Mouse (Mus musculus) ES-E14 (cell line): Measurements from ENCODE around the gene Sfi1. TPM values are rescaled to one million over a fixed set of nuclear protein-coding genes. Genes with fewer than 3 reads are reported as not detected.
"Not testable (repeated sequence)": the region's sequence is repeated elsewhere in the genome, so short reads cannot be mapped to it uniquely, and the experiment has no call there.

Source experiments
- DNase-seq: peaks from one replicate; pipeline ENCODE4 v3.0.0-alpha.2; 2013; ENCODE audit warnings: low read depth, low spot score
- H3K27ac ChIP-seq: 2 replicates; pipeline ENCODE4 v1.5.1; 2012; ENCODE audit warnings: low read depth, mild to moderate bottlenecking, low read length, moderate library complexity, mixed read lengths; ENCODE audit not compliant: poor library complexity, insufficient read depth, severe bottlenecking
- H3K36me3 ChIP-seq: 2 replicates; pipeline ENCODE4 v1.6.1; 2012; ENCODE audit warnings: mild to moderate bottlenecking, low read length, moderate library complexity, mixed read lengths; ENCODE audit not compliant: control insufficient read depth, poor library complexity, insufficient read depth, severe bottlenecking
- H3K4me1 ChIP-seq, 2 experiments: fragments of 150-350 bp in 1 of 2; sonication (generic) in 1 of 2; 2 replicates each; pipeline ENCODE4 v1.6.1; 2012; ENCODE audit warnings: low read length in 2 of 2, mild to moderate bottlenecking in 1 of 2, mixed read lengths in 1 of 2; ENCODE audit not compliant: control insufficient read depth in 2 of 2, insufficient read depth in 2 of 2, poor library complexity in 1 of 2
- H3K4me3 ChIP-seq, 2 experiments: fragments of 150-350 bp in 1 of 2; sonication (generic) in 1 of 2; 2 replicates each; pipeline ENCODE4 v1.5.1; 2012; ENCODE audit warnings: low read length in 2 of 2, low read depth in 1 of 2, mild to moderate bottlenecking in 1 of 2, mixed read lengths in 1 of 2; ENCODE audit not compliant: insufficient read depth in 1 of 2, poor library complexity in 1 of 2, severe bottlenecking in 1 of 2
- H3K9ac ChIP-seq: 2 replicates; pipeline ENCODE4 v1.6.1; 2012; ENCODE audit warnings: low read depth, mild to moderate bottlenecking, low read length, mixed read lengths; ENCODE audit not compliant: poor library complexity, insufficient read depth, severe bottlenecking
- H3K9me3 ChIP-seq: fragments of 150-350 bp; sonication (generic); 2 replicates; pipeline ENCODE4 v1.6.1; 2012; ENCODE audit warnings: low read depth, mild to moderate bottlenecking, low read length; ENCODE audit not compliant: control insufficient read depth, insufficient read depth
- in situ Hi-C, 2 experiments: fragments of 600-800 bp; cut with MboI; formaldehyde crosslinking; loops; one replicate each; pipeline ENCODE4 v1.15.1; 2025; ENCODE audit warnings: low sequenced_read_pairs in 2 of 2, inconsistent platforms in 1 of 2; ENCODE audit not compliant: unreplicated experiment in 2 of 2
- total RNA-seq: library from RNA; depleted of rRNA; stranded (reverse); fragments of 300-350 nt; gene quantifications from 2 replicates; pipeline ENCODE4 v1.2.3, GENCODE M21; 2012

The Sfi1 gene
- total RNA-seq, 1 experiment = 18.5 TPM

DNA sequence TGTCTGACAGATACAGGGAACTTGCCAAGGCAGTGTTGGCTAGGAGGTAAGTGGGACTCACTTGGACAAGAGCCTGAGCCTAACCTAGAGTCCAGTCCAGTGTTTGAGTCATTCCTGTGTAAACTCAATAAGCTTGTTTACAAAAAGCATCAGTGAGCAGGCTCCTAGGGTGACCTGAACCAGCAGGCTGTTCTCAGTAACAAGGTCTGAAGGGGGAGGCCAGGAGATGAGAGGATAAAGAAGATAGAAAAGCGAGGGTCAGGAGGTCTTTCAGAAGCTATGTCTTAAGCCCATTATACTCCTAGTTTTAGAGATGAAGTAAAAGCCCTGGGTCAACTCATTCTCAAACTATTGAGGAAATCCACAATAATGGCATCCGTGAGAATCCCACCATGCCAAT is 31.9 kb downstream of the Sfi1 start:
- in situ Hi-C loops, DNase-seq, H3K27ac ChIP-seq, H3K9ac ChIP-seq, H3K9me3 ChIP-seq, H3K4me1 ChIP-seq, H3K4me3 ChIP-seq, H3K36me3 ChIP-seq: not testable (repeated sequence)

DNA sequence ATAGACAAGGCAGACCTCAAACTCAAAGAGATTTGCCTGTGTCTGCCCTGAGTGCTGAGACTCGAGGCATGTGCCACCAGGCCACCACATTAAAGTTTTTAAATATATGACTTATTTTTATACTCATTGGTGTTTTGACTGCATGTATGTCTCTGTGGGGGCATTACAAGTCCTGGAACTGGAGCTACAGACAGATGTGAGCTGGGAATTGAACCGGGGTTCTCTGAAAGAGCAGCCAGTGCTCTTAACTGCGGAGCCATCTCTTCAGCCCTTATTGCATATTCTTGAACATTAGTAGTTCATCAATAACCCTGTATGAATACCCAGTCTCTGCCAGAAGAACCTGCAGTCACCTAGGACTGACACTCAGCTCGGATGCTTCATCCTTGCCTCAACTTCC is 34.5 kb downstream of the Sfi1 start:
- H3K9me3 ChIP-seq, H3K4me1 ChIP-seq, H3K9ac ChIP-seq, in situ Hi-C loops, H3K4me3 ChIP-seq, DNase-seq, H3K27ac ChIP-seq, H3K36me3 ChIP-seq: not testable (repeated sequence)

DNA sequence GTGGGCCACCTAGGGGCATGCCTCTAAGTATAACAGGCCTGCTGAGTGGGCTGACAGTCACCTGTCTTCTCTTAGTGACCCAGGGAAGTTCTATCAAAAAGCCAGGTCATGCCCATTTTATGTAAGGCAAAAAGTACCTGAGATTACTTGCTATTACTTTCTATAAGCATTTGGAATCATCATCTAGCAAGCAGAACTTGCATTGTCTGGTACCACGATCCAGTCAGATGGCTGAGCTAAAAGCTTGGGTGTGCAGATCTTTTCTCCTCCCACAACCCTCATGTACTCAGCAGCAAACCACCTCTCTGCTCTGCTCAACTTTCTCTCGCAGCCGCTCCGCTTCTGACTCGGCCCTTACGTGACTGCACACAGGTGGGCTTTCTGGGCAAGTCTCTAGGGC is 35.3 kb downstream of the Sfi1 start:
- in situ Hi-C loops, H3K4me1 ChIP-seq, H3K27ac ChIP-seq, H3K36me3 ChIP-seq, H3K9me3 ChIP-seq, H3K9ac ChIP-seq, DNase-seq, H3K4me3 ChIP-seq: not testable (repeated sequence)

- H3K27ac ChIP-seq, DNase-seq, H3K4me1 ChIP-seq, H3K9ac ChIP-seq, H3K4me3 ChIP-seq, in situ Hi-C loops, H3K9me3 ChIP-seq, H3K36me3 ChIP-seq: not testable (repeated sequence)
Measured at GRCm38 (mm10) chr11:3156991-3157390, 36.3 kb downstream of the Sfi1 start.

DNA sequence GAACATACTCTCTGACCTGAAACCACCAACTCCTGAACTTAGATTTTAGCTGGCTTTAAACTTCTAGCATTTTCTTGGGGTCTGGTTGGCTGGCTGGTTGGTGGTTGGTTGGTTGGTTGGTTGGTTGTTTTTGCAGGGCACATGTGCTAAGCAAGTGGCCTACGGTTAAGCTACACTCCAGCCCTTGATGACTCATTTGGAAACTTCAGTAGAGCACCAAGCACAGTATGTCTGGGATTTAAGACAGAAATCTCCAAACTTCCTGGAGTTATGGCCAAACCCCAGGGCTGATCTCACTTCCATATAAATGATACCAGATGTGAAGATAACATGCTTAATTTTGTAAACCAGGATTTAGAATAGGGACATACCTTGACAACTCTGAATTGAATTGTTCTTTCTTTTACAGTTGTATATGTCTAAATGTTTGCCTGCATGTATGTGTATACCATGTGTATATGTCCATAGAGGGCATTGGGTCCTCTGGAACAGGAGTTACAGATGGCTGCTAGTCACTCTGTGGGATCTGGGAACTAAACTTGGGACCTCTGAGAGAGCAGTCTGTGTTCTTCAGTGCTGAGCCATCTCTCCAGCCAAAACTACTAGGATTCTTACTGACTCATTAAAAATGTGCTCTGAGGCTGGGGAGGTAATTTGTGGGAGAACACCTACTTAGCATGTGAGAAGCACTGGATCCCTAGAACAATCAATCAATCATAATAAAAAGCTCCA is 39.4 kb downstream of the Sfi1 start:
- H3K9me3 ChIP-seq, DNase-seq, H3K36me3 ChIP-seq, H3K27ac ChIP-seq, H3K4me3 ChIP-seq, H3K9ac ChIP-seq, H3K4me1 ChIP-seq, in situ Hi-C loops: not testable (repeated sequence)

DNA sequence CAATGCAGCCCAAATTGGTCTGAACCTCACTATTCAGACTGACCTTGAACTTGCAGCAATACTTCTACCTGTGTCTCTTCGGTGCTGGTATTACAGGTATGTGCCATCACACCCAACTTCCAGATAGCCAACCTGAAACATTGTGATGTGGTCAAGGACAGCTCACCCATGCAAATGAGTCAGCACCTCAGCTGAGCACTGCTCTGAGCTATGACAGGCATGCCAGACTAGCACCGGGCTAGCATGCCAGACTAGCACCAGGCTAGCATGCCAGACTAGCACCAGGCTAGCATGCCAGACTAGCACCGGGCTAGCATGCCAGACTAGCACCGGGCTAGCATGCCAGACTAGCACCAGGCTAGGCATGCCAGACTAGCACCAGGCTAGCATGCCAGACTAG is 41.9 kb downstream of the Sfi1 start:
- H3K36me3 ChIP-seq, H3K9ac ChIP-seq, H3K4me3 ChIP-seq, H3K4me1 ChIP-seq, DNase-seq, H3K27ac ChIP-seq, in situ Hi-C loops, H3K9me3 ChIP-seq: not testable (repeated sequence)

GRCm38 (mm10) chr11:3150677-3151003 is 42.6 kb downstream of the Sfi1 start:
- H3K4me1 ChIP-seq, H3K4me3 ChIP-seq, H3K9ac ChIP-seq, H3K36me3 ChIP-seq, DNase-seq, in situ Hi-C loops, H3K27ac ChIP-seq, H3K9me3 ChIP-seq: not testable (repeated sequence)

GRCm38 (mm10) chr11:3150003-3150676 is 43.1 kb downstream of the Sfi1 start:
- H3K4me3 ChIP-seq, H3K27ac ChIP-seq, DNase-seq, H3K9ac ChIP-seq, in situ Hi-C loops, H3K36me3 ChIP-seq, H3K9me3 ChIP-seq, H3K4me1 ChIP-seq: not testable (repeated sequence)
